ENCODE assay signal across 1 mouse cellular context in the genomic region with DNA sequence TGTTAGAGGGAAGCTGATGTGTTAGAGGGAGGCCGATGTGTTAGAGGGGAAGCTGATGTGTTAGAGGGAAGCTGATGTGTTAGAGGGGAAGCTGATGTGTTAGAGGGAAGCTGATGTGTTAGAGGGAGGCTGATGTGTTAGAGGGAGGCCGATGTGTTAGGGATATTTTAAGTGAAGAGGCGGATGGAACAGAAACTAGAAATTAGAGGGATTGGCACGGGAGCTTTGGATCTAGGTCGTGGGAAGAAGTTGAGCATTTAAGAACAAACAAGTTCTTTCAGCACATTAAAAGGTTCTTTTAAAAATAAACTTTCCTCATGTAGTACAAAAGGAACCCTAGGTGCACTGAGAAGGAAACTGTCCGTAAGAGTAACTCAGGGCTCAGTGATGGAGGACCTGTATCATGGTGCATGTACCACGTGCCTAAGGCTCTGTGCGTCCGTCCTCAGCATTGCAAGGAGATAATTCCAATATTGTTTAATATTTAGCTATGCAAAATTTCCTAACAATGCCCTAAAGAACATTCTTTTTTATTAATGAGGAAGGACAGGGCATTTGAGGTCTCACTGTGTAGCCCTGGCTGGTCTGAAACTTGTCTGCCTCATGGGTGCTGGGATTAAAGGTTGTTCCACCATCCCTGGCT.
TF ChIP-seq lines count a peak whose summit lies in the region.

No protein-coding gene starts in this region.

TF ChIP-seq in MEL, 35 proteins besides CTCF, POLR2A, EP300 and RAD21:
- TF ChIP-seq CHD2 (IDR thresholded peaks at IDR 0.05; ENCODE audit: low read length) (no peak), SIN3A (IDR thresholded peaks at IDR 0.05; ENCODE audit: low read length) (0 out of 2 replicates have a peak, but pooled peaks have one; percentile 30)
